Mouse (Mus musculus): ENCODE results near the gene Cdc25a. TPM values are rescaled to one million over a fixed set of nuclear protein-coding genes. Genes with fewer than 3 reads are reported as not detected.
A peak's percentile ranks its signal among the peaks of the same experiment; 100 is the strongest.

The Cdc25a gene
- total and polyA plus RNA-seq, 2 experiments from 2014 or later = 6.7 to 11.8 TPM

- no peak overlapping the region for H3K4me2 ChIP-seq (ENCODE audit: low read depth, low read length, poor library complexity, severe bottlenecking)
- no peak overlapping the region for H3K27ac ChIP-seq (ENCODE audit: low read depth, low read length)
- peaks cover 60% of the 10 kb centered on the region for H3K36me3 ChIP-seq (ENCODE audit: insufficient read depth, low read length)
- ATAC-seq (ENCODE audit: low FRiP score) (no peak), DNase-seq (ENCODE audit: low spot score) (no peak)
- no peaks in the 10 kb centered on the region for H3K4me1 ChIP-seq (ENCODE audit: insufficient read depth, low read length)
- no peak overlapping the region for H3K9ac ChIP-seq (replicated peaks; ENCODE audit: low read length, poor library complexity, severe bottlenecking)
- H3K27me3 ChIP-seq (ENCODE audit: insufficient read depth, low read length) = no peaks in the 10 kb centered on the region
- H3K4me3 ChIP-seq (ENCODE audit: low read depth, low read length) = no peak overlapping the region
- H3K9me3 ChIP-seq (ENCODE audit: low read length) = no peaks in the 10 kb centered on the region
- TF ChIP-seq CTCF (IDR thresholded peaks at IDR 0.05) = no peak
- 85% methylated on average over 4 of the region's 4 CpGs for WGBS
Measured at GRCm38 (mm10) chr9:109886259-109886658, 10.9 kb downstream of the Cdc25a start.

GRCm38 (mm10) chr9:109887321-109887720 lies 11.9 kb downstream of the Cdc25a start:
- no peak for DNase-seq (ENCODE audit: low spot score)
- Histone ChIP-seq H3K9ac (replicated peaks; ENCODE audit: low read length, poor library complexity, severe bottlenecking) (no peak overlapping the region), H3K4me3 (ENCODE audit: low read depth, low read length) (no peak overlapping the region), H3K27ac (ENCODE audit: low read depth, low read length) (no peak overlapping the region), H3K4me2 (ENCODE audit: low read depth, low read length, poor library complexity, severe bottlenecking) (no peak overlapping the region), H3K9me3 (ENCODE audit: low read length) (no peaks in the 10 kb centered on the region), H3K4me1 (ENCODE audit: insufficient read depth, low read length) (no peaks in the 10 kb centered on the region), H3K36me3 (ENCODE audit: insufficient read depth, low read length) (peaks cover 65% of the 10 kb centered on the region), H3K27me3 (ENCODE audit: insufficient read depth, low read length) (no peaks in the 10 kb centered on the region)
- WGBS = 88% methylated on average over 5 of the region's 5 CpGs
- TF ChIP-seq CTCF (IDR thresholded peaks at IDR 0.05) = no peak
- ATAC-seq (ENCODE audit: low FRiP score) = no peak

- H3K9me3 ChIP-seq (ENCODE audit: low read length) = no peaks in the 10 kb centered on the region
- no peaks in the 10 kb centered on the region for H3K27me3 ChIP-seq (ENCODE audit: insufficient read depth, low read length)
- DNase-seq (ENCODE audit: low spot score) = no peak
- no peak for ATAC-seq (ENCODE audit: low FRiP score)
- WGBS = 93% methylated on average over 8 of the region's 8 CpGs
- no peak for TF ChIP-seq CTCF (IDR thresholded peaks at IDR 0.05)
- H3K4me3 ChIP-seq (ENCODE audit: low read depth, low read length) = no peak overlapping the region
- no peak overlapping the region for H3K9ac ChIP-seq (replicated peaks; ENCODE audit: low read length, poor library complexity, severe bottlenecking)
- H3K4me1 ChIP-seq (ENCODE audit: insufficient read depth, low read length) = no peaks in the 10 kb centered on the region
- peaks cover 42% of the 10 kb centered on the region for H3K36me3 ChIP-seq (ENCODE audit: insufficient read depth, low read length)
- H3K27ac ChIP-seq (ENCODE audit: low read depth, low read length) = no peak overlapping the region
- H3K4me2 ChIP-seq (ENCODE audit: low read depth, low read length, poor library complexity, severe bottlenecking) = no peak overlapping the region
Measured at GRCm38 (mm10) chr9:109891501-109891900, 16.1 kb downstream of the Cdc25a start.

- H3K4me2 ChIP-seq (ENCODE audit: low read depth, low read length, poor library complexity, severe bottlenecking) = no peak overlapping the region
- no peak overlapping the region for H3K27ac ChIP-seq (ENCODE audit: low read depth, low read length)
- DNase-seq (ENCODE audit: low spot score) (peak; percentile 86), ATAC-seq (ENCODE audit: low FRiP score) (0 out of 2 replicates have a peak, but pooled peaks have one; percentile 38)
- 73% methylated on average over 5 of the region's 5 CpGs for WGBS
- no peaks in the 10 kb centered on the region for H3K9me3 ChIP-seq (ENCODE audit: low read length)
- no peak overlapping the region for H3K4me3 ChIP-seq (ENCODE audit: low read depth, low read length)
- H3K4me1 ChIP-seq (ENCODE audit: insufficient read depth, low read length) = no peaks in the 10 kb centered on the region
- no peaks in the 10 kb centered on the region for H3K27me3 ChIP-seq (ENCODE audit: insufficient read depth, low read length)
- peaks cover 34% of the 10 kb centered on the region for H3K36me3 ChIP-seq (ENCODE audit: insufficient read depth, low read length)
- no peak overlapping the region for H3K9ac ChIP-seq (replicated peaks; ENCODE audit: low read length, poor library complexity, severe bottlenecking)
- TF ChIP-seq CTCF (IDR thresholded peaks at IDR 0.05) = peak; percentile 81
Measured at GRCm38 (mm10) chr9:109892651-109893250, 17.4 kb downstream of the Cdc25a start.

GRCm38 (mm10) chr9:109894413-109895090 lies 19.2 kb downstream of the Cdc25a start:
- Histone ChIP-seq H3K4me2 (ENCODE audit: low read depth, low read length, poor library complexity, severe bottlenecking) (no peak overlapping the region), H3K9ac (replicated peaks; ENCODE audit: low read length, poor library complexity, severe bottlenecking) (peak overlapping the region; percentile 39; the same call in 1 of the 2 replicates), H3K4me1 (ENCODE audit: insufficient read depth, low read length) (no peaks in the 10 kb centered on the region), H3K4me3 (ENCODE audit: low read depth, low read length) (no peak overlapping the region), H3K27me3 (ENCODE audit: insufficient read depth, low read length) (no peaks in the 10 kb centered on the region), H3K9me3 (ENCODE audit: low read length) (no peaks in the 10 kb centered on the region), H3K27ac (ENCODE audit: low read depth, low read length) (peak overlapping the region; percentile 26; the same call in 1 of the 2 replicates), H3K36me3 (ENCODE audit: insufficient read depth, low read length) (peaks cover 28% of the 10 kb centered on the region)
- ATAC-seq (ENCODE audit: low FRiP score) = peak; percentile 86; the same call in 1 of the 2 replicates
- WGBS = 37% methylated on average over 6 of the region's 6 CpGs
- TF ChIP-seq CTCF (IDR thresholded peaks at IDR 0.05) = peak; percentile 93
- DNase-seq (ENCODE audit: low spot score) = peak; percentile 90

- ATAC-seq (ENCODE audit: low FRiP score) = no peak
- WGBS = 90% methylated on average over 6 of the region's 6 CpGs
- no peak for TF ChIP-seq CTCF (IDR thresholded peaks at IDR 0.05)
- no peak overlapping the region for H3K27ac ChIP-seq (ENCODE audit: low read depth, low read length)
- no peak overlapping the region for H3K4me3 ChIP-seq (ENCODE audit: low read depth, low read length)
- no peaks in the 10 kb centered on the region for H3K27me3 ChIP-seq (ENCODE audit: insufficient read depth, low read length)
- DNase-seq (ENCODE audit: low spot score) = no peak
- no peak overlapping the region for H3K9ac ChIP-seq (replicated peaks; ENCODE audit: low read length, poor library complexity, severe bottlenecking)
- no peaks in the 10 kb centered on the region for H3K9me3 ChIP-seq (ENCODE audit: low read length)
- H3K4me1 ChIP-seq (ENCODE audit: insufficient read depth, low read length) = no peaks in the 10 kb centered on the region
- no peak overlapping the region for H3K4me2 ChIP-seq (ENCODE audit: low read depth, low read length, poor library complexity, severe bottlenecking)
- peaks cover 17% of the 10 kb centered on the region for H3K36me3 ChIP-seq (ENCODE audit: insufficient read depth, low read length)
Measured at GRCm38 (mm10) chr9:109895593-109895992, 20.2 kb downstream of the Cdc25a start.
